Mouse (Mus musculus): ENCODE measurements around the gene Gm35549.
"Not testable (repeated sequence)": the region's sequence is repeated elsewhere in the genome, so short reads cannot be mapped to it uniquely, and the experiment has no call there.

Gm35549 gene

DNA sequence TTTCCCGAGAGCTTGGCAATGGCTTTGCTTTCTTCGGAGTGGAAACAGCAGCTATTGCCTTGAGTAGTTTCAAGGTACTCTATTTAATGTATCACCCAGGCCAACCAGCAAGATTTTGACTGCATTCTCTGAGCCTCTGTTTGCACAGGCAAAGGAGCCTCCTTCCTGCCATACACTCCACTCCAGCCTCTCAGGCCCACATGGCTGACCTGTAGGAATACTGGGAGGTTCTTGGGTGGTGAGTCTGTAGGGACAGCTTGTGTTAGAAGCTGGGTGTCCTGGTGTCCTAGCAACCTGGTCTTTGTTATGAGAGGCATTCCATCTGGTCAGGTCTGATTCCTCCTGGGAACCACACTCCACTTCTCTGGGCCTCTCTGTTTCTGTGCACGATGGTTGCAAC is at the start of gene Gm35549:
Gm35549 (minus strand) TSS at position 276 of the 400 bp plus-strand sequence.
- in situ Hi-C loops (cut with MboI, MseI) = no loop called here

DNA sequence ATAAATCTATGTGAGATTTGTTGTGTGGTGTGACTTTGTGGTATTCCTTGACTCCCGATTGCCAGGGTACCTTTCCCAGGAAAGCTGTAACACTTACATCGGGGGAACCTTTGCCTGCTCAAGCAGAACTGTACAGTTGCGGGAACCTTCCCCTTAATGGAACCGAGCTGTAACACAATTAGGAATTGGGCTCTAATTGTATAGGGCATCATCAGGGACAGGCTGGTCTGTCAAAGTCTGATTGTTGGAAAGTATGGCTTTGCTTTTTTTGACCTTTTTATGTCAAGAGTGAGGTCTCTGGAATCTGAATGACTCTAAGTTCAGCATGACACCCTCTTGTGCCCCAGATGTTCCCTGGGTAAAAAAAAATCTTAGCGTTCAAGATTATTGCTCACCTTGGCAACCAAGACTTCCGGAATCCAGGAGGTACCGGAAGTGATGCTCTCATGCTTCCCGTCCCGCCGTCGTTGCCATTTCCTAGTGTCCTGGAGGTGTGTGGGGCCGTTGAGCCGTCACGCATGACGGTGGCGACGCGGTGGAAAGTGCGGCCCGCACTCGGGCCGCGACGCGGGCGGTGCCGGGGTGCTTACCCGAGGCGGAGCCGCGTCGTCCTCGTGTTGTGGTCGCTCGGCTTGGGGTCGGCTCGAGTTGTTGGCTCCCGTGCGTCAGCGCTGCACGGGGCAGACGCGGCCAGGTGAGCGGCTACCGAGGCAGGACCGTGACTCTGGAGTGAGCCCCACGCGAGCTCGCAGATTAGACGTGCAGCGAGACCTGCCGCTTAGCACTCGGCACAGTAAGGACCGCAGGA is 42.7 kb upstream of the Gm35549 start:
- in situ Hi-C loops (cut with MboI, MseI) = loop anchor here in 1 of 2 experiments (10.0 kb wide), 1 partner anchor 1312 kb away; no protein-coding TSS in a partner anchor

DNA sequence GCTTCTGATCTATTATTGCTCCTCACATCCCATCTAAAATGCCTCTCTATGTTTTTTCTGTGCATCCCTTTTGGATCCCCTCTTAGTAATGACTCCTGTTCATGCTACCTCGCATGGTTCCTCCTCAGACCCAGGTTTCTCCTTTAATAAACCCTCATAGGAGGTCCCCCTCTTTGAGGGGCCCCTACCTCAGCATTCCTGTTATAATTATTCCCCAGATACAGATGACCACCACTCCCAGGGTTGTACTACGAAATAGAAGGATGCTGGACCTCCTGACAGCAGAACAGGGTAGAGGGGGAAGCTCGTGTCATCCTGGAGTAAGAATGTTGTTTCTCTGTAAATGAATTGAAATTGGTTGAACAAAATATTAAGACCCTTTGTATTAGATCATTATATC is 41.5 kb upstream of the Gm35549 start, which contains the start of gene Zkscan7:
Zkscan7 (plus strand) TSS at position 301 of the 400 bp plus-strand sequence.
- in situ Hi-C loops (cut with MboI, MseI) = loop anchor here in 1 of 2 experiments (10.0 kb wide), 1 partner anchor 1311 kb away; no protein-coding TSS in a partner anchor

DNA sequence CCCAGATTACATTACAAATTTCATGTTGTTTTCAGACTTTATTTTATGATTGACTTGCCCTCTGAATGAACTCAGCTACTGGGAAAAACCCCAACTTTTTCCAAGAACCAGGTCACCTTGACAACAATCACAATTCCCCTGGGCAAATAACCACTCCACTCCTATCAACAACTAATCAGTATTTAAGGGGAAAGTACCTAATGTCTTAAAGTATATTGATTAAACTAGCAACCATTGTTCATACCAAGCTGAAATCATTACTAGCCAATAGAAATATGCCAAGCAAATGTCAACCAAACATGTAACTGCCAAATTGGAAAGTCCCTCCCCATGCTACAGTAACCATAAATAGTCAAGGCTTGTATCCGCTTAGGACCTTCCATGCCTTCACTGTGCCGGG is 31.3 kb upstream of the Gm35549 start:
- in situ Hi-C loops (cut with MboI, MseI) = no loop called here

DNA sequence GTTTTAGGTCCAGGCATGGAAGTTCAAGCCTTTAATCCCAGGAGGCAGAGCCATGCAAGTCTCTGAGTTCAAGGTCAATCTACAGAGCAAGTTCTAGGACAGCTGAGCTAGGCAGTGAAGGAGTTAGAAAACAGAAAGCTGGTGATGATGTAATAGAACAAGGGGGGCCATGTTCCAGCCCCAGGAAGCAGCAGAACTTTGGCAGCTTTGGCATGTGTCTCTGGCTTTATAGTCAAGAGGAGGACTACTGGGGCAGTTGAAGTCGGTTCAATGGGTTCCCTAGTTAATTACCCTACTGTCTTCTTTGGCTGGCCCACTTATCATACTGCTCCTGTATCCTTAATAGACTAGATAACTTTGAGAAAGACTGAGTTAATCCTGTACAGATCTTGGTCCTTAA is 30.8 kb upstream of the Gm35549 start:
- in situ Hi-C loops (cut with MboI, MseI) = no loop called here

DNA sequence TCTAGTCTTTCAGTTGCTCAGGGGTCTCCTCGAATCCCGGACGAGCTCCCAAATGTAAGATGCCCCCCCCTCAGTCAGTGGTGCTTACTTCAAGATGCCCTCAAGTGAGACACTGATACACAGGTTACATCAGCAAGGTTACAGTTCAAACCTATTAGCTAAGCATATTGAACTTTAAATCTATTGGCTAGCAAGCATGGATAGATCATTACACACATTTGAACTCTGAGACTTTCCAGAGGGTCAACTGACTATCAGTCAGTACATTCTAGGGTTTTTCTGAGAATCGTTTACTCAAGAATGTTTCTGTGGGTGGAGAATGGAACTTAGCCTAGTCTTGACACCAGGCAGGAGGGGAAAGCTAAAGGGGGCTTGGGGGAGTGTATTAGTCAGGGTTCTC is 28.8 kb upstream of the Gm35549 start:
- in situ Hi-C loops (cut with MboI, MseI) = no loop called here

DNA sequence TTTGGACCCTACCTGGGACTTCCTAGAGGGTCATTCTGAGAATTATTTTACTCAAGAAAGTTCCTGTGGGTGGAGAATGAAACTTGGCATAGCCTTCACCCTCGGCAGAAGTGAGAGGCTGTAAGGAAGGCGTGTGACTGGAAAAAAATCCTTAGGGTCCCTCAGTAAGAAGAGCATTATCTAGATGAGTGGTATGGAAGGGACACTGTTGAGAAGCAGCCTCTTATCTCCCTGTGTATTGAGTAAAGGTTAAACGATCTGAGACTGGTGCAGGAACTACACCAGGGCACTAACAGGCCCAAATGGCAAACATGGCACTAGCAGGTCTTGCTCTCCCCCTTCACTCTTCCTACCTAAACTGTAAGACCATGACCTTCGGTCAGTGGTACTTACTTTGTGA is 22.4 kb upstream of the Gm35549 start:
- in situ Hi-C loops (cut with MboI, MseI) = loop anchor here in 1 of 2 experiments (5.0 kb wide), 1 partner anchor 81 kb away; no protein-coding TSS in a partner anchor

DNA sequence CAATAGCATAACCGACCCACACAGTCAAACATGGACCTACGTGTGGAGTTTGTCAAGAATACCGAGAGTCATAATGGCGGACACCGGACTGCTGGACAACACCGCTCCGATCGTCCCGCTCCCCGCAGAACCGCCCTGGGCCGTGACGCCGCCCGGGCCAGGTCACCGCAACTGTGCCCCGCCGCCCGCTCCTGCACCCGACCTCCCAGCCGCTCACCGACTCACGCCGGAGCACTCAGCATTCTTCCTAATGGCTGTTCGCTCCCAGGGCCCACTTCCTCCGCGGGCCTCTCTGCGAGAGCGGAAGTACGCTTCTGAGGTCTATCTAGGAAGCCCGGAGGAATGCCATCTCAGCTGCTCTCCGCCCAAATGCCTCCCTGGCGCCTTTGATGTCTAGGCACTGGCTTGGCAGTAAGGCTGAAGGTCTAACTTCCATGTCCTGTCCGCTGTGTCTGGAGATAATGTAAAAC is 21.9 kb upstream of the Gm35549 start, which contains the start of gene Zfp445:
Zfp445 (minus strand) TSS at position 310 of the 470 bp plus-strand sequence.
- in situ Hi-C loops (cut with MboI, MseI) = loop anchor here in 1 of 2 experiments (5.0 kb wide), 1 partner anchor 82 kb away; no protein-coding TSS in a partner anchor

DNA sequence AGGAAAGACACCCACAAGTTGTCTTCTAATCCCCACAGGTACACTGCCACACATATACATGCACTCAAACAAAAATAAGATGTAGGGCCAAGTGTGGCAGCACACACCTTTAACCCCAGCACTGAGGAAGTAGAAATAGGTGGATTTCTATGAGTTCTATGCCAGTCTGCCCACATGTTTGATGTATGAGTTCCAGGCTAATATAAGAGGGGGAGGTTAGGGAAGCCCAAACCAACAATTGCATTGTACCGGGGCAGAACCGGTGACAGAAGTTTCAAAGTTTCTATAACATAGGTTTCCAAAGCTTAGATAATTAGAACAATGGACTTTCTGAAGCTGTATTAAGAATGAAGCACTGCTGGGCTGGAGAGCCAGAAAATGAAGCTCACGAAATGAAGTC is 21.0 kb upstream of the Gm35549 start:
- in situ Hi-C loops (cut with MboI, MseI) = loop anchor here in 1 of 2 experiments (5.0 kb wide), 1 partner anchor 82 kb away; no protein-coding TSS in a partner anchor

DNA sequence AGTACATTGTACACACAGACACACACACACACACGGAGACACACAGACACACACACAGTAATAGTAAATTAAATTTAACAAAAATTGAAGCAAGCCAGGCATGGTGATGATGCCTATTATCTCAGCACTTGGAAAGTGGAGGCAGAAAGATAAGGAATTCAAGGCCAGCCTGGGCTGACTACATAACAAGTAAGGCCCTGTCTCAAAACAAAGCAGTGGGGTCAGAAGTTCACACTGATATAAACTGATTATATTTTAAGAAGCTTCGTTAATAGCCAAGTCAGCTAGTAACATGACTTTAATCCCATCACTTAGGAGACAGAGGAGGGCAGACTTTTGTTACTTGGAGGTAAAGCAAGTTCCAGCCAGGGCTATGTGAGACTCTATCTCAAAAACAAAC is 19.9 kb upstream of the Gm35549 start:
- in situ Hi-C loops (cut with MboI, MseI) = no loop called here

DNA sequence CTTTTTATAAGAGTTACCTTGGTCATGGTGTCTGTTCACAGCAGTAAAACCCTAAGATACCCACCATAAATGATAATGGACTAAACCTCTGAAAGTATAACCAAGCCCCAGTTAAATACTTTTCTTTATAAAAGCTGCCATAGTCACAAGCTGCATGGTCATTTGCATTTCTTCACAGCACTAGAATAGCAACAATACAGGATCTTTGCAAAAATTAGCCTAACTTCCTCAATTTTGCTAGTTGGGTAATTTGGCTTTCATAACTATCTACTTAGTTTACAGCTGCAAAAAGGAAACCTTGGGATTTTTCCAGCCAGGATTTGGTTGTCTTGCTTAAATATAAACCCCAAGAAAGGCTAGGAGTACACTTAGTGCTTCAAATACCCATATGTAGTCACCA is 16.9 kb upstream of the Gm35549 start:
- in situ Hi-C loops (cut with MboI, MseI) = no loop called here

DNA sequence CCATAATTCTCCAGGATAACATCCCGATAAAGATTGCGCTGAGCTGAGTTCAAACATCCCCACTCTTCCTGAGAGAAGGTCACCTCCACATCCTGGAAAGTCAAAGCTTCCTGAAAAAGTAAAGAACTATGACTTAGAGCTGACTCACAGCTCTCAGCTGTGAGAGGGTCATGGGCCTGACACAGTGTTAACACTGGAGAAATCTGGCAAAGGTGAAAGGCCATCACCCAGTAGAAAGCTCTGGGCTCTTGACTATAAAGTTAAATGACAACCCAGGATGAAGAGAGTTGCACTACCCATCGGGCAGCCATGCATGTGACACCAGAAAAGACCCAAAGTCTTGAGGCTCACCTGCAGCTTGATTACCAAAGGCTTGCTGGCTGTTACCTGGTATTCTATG is 12.9 kb upstream of the Gm35549 start:
- in situ Hi-C loops (cut with MboI, MseI) = no loop called here

DNA sequence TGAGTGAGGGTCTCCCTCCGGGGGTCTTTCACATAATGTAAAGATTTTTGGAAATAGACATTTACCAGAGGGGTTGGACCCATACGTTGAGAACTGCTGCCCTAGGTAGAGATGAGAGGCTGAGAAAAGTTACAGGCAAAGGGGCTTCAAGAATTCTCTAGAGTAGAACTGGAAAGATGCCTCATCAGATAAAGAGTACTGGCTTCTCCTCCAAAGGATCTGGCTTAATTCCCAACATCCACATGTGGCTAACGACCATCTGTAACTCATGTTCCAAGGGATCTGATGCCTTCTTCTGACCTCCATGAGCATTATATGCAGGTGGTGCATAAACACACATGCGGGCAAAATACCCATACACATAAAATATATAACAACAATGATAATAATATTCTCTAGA is 11.8 kb upstream of the Gm35549 start:
- in situ Hi-C loops (cut with MboI, MseI) = no loop called here

DNA sequence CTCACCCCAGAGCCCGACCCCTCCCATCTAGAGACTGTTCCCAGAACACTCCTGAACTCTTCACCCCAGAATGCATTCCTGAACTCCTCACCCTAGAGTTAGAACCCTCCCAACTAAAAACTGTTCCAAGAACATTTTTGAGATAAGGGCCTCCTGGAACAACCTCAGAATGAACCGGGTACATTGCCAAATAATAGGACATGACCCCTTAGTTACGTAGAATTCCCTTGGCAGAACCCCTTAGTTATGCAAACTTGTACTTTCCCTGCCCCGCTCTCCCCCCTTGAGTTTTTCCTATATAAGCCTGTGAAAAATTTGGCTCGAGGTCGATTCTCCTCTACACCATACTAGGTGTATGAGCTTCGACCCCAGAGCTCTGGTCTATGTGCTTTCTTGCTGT is 11.3 kb upstream of the Gm35549 start:
- in situ Hi-C loops (cut with MboI, MseI) = not testable (repeated sequence)

DNA sequence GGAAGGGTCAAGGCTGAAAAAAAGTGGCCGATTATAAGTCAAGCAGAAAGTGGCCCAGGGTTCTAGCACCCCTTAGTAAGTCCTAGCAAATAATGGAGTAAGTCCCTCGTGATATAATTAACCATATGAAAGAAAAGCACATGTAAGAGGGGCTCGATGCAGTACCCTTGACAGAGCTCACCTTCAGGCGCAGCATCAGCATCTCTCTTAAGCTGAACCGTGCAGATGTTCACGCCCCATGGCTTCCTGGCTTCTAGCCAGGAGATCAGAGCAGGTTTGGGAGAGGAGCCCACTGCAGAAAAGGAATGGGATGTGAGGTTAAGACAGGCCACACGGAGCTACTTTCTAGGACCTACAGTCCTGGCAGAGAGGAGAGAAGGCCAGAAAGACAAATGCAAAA is 10.7 kb upstream of the Gm35549 start:
- in situ Hi-C loops (cut with MboI, MseI) = loop anchor here in 1 of 2 experiments (5.0 kb wide), 1 partner anchor 38 kb away; no protein-coding TSS in a partner anchor

DNA sequence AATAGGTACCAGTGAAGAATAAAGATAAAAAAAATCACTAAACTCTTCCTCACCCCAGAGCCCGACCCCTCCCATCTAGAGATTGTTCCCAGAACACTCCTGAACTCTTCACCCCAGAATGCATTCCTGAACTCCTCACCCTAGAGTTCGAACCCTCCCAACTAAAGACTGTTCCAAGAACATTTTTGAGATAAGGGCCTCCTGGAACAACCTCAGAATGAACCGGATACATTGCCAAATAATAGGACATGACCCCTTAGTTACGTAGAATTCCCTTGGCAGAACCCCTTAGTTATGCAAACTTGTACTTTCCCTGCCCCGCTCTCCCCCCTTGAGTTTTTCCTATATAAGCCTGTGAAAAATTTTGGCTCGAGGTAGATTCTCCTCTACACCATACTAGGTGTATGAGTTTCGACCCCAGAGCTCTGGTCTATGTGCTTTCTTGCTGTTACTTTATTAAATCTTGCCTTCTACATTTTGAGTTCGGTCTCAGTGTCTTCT is 4.0 kb upstream of the Gm35549 start:
- in situ Hi-C loops (cut with MboI, MseI) = not testable (repeated sequence)

DNA sequence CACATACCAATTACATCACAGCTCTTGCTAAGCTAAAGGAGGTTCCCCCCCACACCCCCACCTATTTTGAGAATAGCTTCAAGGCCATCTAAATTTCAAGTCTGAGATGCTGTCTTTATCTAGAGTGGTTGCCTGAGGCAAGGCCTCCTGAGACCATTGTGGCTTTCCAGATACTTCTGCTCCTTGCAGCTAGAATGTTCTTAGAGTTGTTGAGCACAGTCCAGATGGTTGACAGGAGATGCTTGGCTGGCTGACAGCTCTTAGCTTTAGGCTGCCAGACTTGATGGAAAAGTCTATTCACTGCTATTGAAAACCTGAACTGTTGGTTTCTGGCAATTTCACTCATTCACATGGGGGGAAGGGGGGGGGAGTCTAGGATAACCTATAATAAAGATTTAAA is 2.3 kb upstream of the Gm35549 start:
- in situ Hi-C loops (cut with MboI, MseI) = no loop called here

DNA sequence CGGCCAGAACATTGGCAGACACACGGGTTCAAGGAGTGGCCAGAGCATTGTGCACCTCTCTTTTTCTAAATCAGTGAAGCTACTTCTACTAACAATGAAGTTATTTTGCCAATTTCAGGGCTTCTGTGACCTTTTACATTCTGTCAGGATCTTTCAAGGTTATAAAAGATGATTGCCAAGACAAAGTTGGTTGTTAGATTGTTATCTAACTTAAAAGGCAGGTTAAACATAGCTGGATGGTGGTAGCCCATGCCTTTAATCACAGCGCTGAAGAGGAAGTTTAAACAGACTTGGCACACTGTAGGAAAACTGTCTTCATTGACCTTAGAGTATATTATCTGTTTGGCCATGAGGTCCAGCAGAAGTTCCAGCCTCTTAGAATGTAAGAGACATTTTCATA is 1.8 kb upstream of the Gm35549 start:
- in situ Hi-C loops (cut with MboI, MseI) = no loop called here

DNA sequence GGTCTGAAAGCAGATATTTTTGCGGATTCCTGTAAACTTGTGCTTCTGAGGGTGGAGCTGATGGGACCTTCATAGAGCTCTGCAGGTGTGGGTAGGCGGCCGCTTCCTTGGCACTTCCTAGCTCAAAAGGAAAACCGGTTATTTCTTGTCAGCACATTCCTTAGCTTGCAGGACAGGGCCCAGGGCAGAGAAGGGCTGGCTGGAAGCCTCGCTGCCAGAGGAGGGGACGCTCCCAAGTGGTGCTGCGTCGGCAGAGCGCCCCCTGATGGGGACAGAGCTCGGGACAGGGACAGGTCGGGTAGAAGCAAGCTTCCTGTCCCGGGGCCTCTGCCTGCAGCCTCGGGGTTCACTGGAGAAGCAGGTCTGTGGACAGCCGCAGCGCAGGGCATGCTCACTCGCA is 6.2 kb downstream of the Gm35549 start:
- in situ Hi-C loops (cut with MboI, MseI) = no loop called here

DNA sequence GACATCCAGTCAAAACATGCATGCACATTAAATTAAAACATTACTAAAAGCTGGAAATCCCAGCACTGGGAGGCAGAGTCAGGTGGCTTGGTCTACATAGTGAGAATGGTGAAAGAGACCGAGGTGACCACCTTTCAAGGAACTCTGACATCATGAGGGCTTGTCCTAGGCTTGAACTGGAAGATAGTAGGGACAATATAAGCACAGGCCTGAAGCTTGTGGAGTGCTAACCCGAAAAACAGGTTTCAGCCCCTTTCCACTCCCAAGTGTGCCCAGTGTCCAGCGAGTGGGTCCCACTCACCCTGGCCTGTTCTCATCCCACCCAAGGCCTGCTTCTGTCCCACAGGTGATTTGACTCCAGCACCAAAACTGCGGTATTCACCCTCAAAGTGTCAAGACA is 6.6 kb downstream of the Gm35549 start:
- in situ Hi-C loops (cut with MboI, MseI) = no loop called here

DNA sequence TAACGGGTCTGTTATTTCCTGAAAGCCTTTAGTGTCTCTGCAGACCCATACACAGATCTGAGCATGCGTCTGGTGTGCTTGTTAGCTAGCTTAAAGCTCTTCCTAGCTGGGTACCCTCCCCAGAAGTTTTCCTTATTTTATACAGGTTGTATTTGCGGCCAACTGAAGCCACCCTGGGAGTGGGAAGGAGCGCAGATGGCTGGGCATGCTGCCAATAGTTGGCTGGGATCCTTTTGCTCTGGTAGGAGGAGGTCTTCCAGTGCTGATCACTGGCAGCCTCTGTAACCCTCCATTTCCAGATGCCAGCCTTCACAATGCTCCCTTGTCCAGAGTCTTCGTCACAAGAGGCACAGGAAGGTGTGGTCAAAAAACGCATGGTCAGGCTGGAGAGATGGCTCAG is 7.0 kb downstream of the Gm35549 start:
- in situ Hi-C loops (cut with MboI, MseI) = no loop called here

DNA sequence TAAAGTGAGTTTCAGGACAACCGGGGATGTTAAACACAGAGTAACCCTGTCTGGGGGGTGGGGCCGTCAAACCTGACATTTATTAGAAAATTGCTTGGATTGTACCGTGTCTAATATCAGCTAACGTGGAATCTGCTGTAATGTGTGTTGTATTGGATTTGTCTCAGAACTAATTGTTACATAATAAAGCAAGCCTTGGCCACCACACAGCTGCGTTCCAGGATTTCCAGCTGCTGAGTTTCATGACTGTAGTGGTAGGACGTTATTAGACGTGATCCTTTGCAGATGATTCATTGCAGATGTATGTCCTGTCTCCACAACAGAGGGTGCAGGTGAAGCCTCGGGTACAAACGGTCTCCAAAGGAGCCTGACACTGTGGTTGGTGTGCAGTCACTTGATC is 7.7 kb downstream of the Gm35549 start:
- in situ Hi-C loops (cut with MboI, MseI) = no loop called here
